Mouse (Mus musculus) limb, embryonic 10.5 days (tissue): Measurements from ENCODE around the gene Ndufa13. TPM values are rescaled to one million over a fixed set of nuclear protein-coding genes. Genes with fewer than 3 reads are reported as not detected.

Source experiments
- DNase-seq: peaks from one replicate; pipeline ENCODE4 v3.0.0-alpha.2; 2017; ENCODE audit warnings: low spot score
- H3K27ac ChIP-seq: fragments of 300-500 bp; sonication (generic); 2 replicates; pipeline ENCODE4 v1.5.1; 2016; ENCODE audit warnings: mild to moderate bottlenecking
- H3K27me3 ChIP-seq: fragments of 300-500 bp; sonication (generic); 2 replicates; pipeline ENCODE4 v1.6.1; 2016; ENCODE audit warnings: low read depth, mild to moderate bottlenecking; ENCODE audit not compliant: poor library complexity, severe bottlenecking
- H3K36me3 ChIP-seq: fragments of 300-500 bp; sonication (generic); 2 replicates; pipeline ENCODE4 v1.6.1; 2016; ENCODE audit warnings: mild to moderate bottlenecking, moderate library complexity
- H3K4me1 ChIP-seq: fragments of 300-500 bp; sonication (generic); 2 replicates; pipeline ENCODE4 v1.6.1; 2016
- H3K4me3 ChIP-seq: fragments of 300-500 bp; sonication (generic); 2 replicates; pipeline ENCODE4 v1.5.1; 2016; ENCODE audit warnings: mild to moderate bottlenecking, moderate library complexity
- H3K9me3 ChIP-seq: fragments of 300-500 bp; sonication (generic); replicated peaks from 2 replicates; pipeline ENCODE4 v1.6.1; 2016; ENCODE audit warnings: mild to moderate bottlenecking
- WGBS: fragments of 180-500 bp; shearing (Covaris S2); methylation state at CpG from one replicate; pipeline ENCODE4 v1.1.7; 2016; 5-methylcytosine and 5-hydroxymethylcytosine counted together
- polyA plus RNA-seq: library from polyadenylated mRNA; unstranded; fragments of >200 nt; fragmentation: Nextera tagmentation; extraction: Ambion mirVana; gene quantifications from 2 replicates; pipeline ENCODE4 v1.2.1, GENCODE M21; 2016

Gene Ndufa13
- polyA plus RNA-seq, 1 experiment from 2014 or later = 165 TPM

DNA sequence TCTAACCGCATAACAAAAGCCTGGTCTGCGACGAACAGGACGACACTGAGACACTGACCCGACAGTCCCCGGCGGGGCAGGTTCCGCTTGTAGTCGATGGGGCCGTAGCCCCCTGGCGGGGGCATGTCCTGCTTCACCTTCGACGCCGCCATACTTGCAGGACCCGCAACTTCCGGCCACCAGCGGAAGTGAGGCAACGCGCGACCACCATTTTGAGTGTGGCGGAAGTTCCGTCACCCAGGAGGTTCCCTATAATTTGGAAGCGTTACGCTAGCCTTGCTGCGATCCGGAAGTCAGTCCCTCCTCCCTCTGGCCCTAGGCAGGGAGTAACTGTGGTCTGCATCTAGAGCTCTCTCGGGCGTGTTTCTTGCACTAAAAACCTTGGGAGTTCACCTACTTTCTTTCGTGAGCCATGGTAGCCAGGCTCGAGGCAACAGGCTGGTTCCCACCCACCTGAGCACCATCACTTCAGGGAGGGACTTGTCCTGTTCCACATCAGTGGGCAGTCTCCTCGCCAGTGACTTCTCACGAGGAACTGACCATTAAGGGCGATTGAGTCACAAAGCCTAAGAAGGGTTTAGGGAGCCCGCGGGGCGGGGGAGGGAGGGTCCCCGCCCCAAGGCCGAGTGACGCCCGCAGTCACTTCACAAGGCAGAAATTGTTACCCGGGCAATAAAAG lies 735 bp downstream of the Ndufa13 start:
- H3K27me3 ChIP-seq = no peaks in the 10 kb centered on the region
- WGBS = 2% methylated on average over 41 of the region's 41 CpGs
- peak overlapping the region; percentile 95 for H3K27ac ChIP-seq
- H3K36me3 ChIP-seq = peaks cover 39% of the 10 kb centered on the region
- peak; percentile 100 for DNase-seq
- peaks cover 39% of the 10 kb centered on the region for H3K4me1 ChIP-seq
- H3K9me3 ChIP-seq = no peaks in the 10 kb centered on the region
- peak overlapping the region; percentile 79 for H3K4me3 ChIP-seq

DNA sequence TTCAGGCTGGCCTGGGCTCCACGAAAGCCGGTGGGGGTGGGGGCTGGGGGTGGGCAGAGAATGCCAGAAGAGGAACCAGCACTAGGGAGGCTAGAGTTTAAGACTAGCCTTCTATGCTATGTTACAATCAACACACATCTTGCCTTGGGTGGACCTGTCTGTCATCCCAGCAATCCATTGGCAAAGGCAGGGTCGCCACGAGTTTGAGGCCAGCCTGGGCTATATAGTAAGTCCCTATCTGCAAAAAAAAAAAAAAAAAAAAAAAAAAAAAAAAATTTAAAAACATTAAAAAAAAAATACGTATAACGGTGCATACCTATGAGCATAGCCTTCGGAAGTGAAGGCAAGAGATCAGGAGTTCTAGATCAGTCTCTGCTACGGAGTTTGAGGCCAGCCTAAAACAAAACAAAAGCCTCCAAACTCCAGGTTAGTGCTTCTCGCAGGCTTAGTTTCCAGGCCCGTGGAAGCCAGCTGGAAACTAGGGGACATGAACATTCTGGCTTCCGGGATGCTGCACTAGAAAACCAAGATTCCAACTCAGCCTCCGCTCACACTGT lies 1.4 kb downstream of the Ndufa13 start:
- H3K4me3 ChIP-seq = peak overlapping the region; percentile 79
- H3K4me1 ChIP-seq = peaks cover 36% of the 10 kb centered on the region
- H3K36me3 ChIP-seq = peaks cover 41% of the 10 kb centered on the region
- WGBS = 21% methylated on average over 12 of the region's 12 CpGs
- no peaks in the 10 kb centered on the region for H3K27me3 ChIP-seq
- H3K27ac ChIP-seq = peak overlapping the region; percentile 95
- DNase-seq = no peak
- no peaks in the 10 kb centered on the region for H3K9me3 ChIP-seq

DNA sequence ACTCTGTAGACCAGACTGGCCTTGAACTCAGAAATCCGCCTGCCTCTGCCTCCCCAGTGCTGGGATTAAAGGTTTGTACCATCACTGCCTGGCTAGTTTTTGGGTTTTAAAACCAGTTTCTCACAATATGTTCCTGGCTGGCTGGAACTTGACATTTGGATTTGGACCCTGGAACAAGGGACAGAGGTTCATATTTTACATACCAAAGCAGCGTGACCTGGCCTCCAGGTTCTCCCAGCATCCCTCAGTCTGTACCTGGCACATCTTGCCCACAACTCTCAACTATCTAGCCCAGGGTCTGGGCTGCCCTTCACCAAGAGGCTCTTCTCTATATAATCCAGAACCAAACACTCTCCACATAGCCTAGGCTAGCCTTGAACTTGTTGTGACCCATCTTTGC lies 2.5 kb downstream of the Ndufa13 start:
- WGBS = 91% methylated on average over 2 of the region's 2 CpGs
- Histone ChIP-seq H3K27ac (no peak overlapping the region), H3K27me3 (no peaks in the 10 kb centered on the region), H3K9me3 (no peaks in the 10 kb centered on the region), H3K36me3 (peaks cover 51% of the 10 kb centered on the region), H3K4me3 (peak overlapping the region; percentile 2; the same call in 1 of the 2 replicates), H3K4me1 (peaks cover 36% of the 10 kb centered on the region)
- no peak for DNase-seq

DNA sequence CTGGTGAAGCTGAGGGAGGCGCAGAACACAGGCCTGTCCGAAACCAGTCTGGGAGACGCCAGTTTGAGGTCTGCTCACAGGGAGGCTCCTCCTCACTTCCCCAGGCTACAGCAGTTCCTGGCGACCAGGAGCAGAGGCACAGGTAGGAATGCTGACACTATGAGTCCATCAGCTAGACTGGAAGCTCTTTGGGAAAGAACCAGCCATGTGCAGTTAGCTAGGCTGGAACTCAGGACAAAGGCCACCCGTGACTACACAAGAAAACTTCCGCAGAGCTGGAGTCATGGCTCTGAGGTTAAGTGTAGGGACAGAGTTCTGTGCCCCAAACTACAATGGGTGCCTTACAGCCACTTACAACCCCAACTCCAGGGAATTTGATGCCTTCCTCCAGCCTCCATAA lies 4.5 kb downstream of the Ndufa13 start:
- Histone ChIP-seq H3K4me3 (no peak overlapping the region), H3K9me3 (no peaks in the 10 kb centered on the region), H3K27ac (no peak overlapping the region), H3K27me3 (peaks cover 4% of the 10 kb centered on the region; the same call in 1 of the 2 replicates), H3K4me1 (peaks cover 27% of the 10 kb centered on the region), H3K36me3 (peaks cover 69% of the 10 kb centered on the region)
- no peak for DNase-seq
- WGBS = 87% methylated on average over 6 of the region's 6 CpGs

DNA sequence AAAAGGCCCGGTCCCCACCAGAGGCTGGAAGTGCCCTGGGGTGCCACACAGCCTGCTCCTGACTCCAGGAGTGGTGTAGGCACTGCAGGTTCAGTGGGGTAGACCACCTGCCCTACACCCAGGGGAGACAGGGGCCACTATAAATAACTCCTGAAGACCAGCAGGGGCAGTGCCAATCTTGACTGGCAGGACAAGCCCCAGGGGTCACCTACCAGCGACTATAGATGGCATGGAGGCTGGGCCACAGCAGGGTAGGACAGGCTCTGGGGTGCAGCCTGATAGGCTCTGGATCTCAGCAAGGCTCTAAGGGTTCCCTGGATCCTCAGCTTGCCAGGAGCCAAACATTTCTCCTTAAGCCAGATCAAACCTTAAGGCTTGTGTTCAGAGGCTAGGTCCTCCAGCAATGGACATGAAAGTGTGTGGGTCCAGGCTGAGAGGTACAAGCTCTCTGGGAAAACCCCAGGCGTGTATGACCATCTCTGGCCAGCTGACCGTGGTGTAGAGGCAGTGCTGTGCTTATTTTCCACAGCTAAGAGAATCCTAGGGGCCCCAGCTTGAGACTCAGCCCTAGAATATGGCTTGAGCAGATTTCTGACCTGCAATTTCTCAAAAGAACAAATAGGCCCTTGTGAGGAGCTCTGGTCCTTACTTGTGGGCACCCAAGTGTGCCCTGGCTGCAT lies 6.4 kb downstream of the Ndufa13 start:
- Histone ChIP-seq H3K9me3 (no peaks in the 10 kb centered on the region), H3K4me3 (no peak overlapping the region), H3K4me1 (peaks cover 14% of the 10 kb centered on the region), H3K27me3 (peaks cover 24% of the 10 kb centered on the region), H3K27ac (no peak overlapping the region), H3K36me3 (peaks cover 79% of the 10 kb centered on the region)
- WGBS = 79% methylated on average over 4 of the region's 4 CpGs
- no peak for DNase-seq

DNA sequence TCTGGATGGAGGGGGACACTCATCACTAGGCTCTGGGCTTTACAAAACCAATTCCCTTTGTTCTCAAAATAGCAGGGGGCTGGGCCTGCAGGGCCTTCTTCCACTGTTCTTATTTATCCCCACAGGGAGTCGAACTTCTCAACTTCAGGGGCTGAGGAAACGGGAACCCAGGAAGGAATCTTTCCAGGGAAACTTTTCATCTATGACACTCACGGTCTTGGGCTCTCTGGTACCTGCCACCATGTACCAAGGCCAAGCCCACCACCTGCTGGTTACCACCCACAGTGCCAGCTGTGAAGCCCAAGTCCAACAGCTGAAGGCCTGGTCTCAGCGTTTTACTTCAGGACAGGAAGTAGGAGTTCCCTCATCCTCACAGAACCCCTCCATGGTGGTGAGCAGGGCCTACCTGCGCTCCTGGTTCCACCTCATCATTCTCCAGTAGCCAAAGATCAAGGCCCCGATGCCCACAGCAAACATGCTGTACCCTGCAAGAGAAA lies 7.5 kb downstream of the Ndufa13 start:
- peaks cover 4% of the 10 kb centered on the region for H3K4me1 ChIP-seq
- 72% methylated on average over 6 of the region's 6 CpGs for WGBS
- H3K9me3 ChIP-seq = no peaks in the 10 kb centered on the region
- H3K4me3 ChIP-seq = no peak overlapping the region
- no peak overlapping the region for H3K27ac ChIP-seq
- H3K36me3 ChIP-seq = peaks cover 79% of the 10 kb centered on the region
- H3K27me3 ChIP-seq = peaks cover 34% of the 10 kb centered on the region
- no peak for DNase-seq

DNA sequence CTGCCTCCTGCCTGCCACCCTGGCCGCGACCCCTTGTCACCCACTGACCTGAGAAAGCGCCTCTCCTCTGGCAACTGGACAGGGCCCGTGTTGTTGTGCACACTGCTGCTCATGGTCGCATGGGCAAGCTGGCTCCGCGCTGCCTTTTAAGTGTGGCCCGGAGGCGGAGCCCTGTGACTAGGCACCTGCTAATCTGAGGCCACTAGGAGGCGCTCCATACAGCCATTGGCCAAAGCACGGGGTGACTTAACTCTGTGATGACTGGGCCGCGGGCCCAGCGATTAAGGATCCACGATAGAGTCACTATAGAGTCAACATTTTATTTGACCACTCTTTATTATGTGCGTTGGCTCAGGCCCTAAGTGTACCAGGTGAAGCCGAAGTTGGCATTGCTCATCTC lies 8.5 kb downstream of the Ndufa13 start:
- WGBS = 47% methylated on average over 17 of the region's 17 CpGs
- peaks cover 71% of the 10 kb centered on the region for H3K36me3 ChIP-seq
- DNase-seq = peak; percentile 66

DNA sequence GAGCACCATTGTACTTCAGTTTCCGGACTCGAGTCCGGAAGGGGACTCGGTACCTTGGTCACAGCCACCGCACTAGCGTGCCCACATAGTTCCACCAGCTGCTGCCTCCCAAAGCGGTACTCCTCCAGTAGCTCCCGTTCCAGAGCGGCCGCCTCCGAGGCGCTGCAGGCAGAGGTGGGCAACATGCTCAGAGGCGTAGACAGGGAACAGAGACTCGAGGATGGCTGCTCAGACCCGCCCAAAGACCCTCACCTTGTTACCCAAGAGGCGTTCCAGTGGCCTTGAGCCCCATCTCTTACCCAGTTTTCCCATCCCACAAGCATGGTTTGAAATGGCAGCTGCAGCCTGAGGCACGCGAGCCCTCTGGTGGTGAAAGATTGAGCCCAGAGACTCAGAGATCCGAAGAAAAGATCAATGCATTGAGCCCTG lies 11.5 kb downstream of the Ndufa13 start:
- peak; percentile 67 for DNase-seq
- peaks cover 43% of the 10 kb centered on the region for H3K36me3 ChIP-seq
- no peak overlapping the region for H3K4me3 ChIP-seq
- H3K4me1 ChIP-seq = peaks cover 37% of the 10 kb centered on the region
- H3K27ac ChIP-seq = no peak overlapping the region
- WGBS = 43% methylated on average over 19 of the region's 19 CpGs
- H3K27me3 ChIP-seq = peaks cover 75% of the 10 kb centered on the region
- no peaks in the 10 kb centered on the region for H3K9me3 ChIP-seq

More for the DNA sequence above, 8.5 kb downstream of the Ndufa13 start:
- H3K27me3 ChIP-seq = peaks cover 44% of the 10 kb centered on the region
- no peaks in the 10 kb centered on the region for H3K9me3 ChIP-seq
- H3K27ac ChIP-seq = no peak overlapping the region
- peaks cover 11% of the 10 kb centered on the region for H3K4me1 ChIP-seq
- H3K4me3 ChIP-seq = no peak overlapping the region

DNA sequence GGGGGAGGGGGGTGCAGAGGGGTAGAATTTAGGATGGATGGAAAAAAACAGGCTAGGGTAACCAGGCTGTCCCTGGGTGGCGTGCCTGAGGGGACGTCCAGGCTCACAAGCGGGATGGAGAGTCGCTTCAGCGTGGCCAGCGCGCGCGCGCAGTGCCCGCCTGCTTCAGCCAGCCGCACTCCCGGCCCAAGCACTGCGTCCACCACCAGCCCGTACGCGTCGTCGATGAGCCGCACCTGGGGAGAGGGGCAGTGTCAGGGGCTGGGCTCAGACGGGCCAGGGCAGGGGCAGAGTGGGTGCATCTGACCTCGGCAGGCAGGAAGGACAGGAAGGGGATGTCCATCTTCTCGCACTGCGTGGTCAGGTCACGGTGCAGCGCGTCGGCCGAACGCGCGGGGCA lies 13.5 kb downstream of the Ndufa13 start:
- DNase-seq = peak; percentile 54
- Histone ChIP-seq H3K4me3 (peak overlapping the region; percentile 34), H3K9me3 (no peaks in the 10 kb centered on the region), H3K27ac (no peak overlapping the region), H3K4me1 (peaks cover 39% of the 10 kb centered on the region), H3K36me3 (peaks cover 25% of the 10 kb centered on the region), H3K27me3 (peaks cover 94% of the 10 kb centered on the region)
- WGBS = 6% methylated on average over 32 of the region's 32 CpGs

DNA sequence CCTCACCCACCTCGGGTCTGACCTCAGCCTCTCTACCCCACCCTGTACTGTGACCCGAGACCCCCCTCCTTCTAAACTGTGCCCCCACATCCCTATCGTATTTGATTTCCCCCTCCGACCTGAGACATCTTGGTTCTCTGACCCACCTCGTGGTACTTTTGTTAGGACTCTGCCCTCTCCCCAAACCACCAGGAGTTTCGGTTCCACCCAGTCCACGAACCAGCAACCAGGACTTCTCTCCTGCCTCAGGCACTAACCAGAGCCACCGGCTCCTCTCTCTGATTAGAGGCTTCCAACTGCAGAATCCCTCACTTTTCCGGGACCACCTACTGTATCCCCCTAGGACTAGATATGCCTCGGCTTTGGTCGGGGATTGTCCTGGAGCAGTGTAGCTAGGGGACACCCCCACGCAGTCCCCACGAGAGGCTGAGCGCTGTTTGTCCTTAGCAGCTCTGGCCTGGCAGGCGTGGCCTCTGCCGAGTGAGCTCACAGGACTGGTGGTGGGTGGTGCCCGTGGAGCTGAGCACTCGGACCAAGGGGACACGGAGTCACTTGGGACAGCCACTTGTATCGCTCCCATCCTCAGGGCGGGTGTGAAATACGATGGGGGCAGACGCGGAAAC lies 14.0 kb downstream of the Ndufa13 start:
- WGBS = 10% methylated on average over 24 of the region's 24 CpGs
- Histone ChIP-seq H3K36me3 (peaks cover 20% of the 10 kb centered on the region), H3K27me3 (peaks cover 99% of the 10 kb centered on the region), H3K4me3 (peak overlapping the region; percentile 34), H3K27ac (no peak overlapping the region), H3K4me1 (peaks cover 35% of the 10 kb centered on the region), H3K9me3 (no peaks in the 10 kb centered on the region)
- peak; percentile 55 for DNase-seq

DNA sequence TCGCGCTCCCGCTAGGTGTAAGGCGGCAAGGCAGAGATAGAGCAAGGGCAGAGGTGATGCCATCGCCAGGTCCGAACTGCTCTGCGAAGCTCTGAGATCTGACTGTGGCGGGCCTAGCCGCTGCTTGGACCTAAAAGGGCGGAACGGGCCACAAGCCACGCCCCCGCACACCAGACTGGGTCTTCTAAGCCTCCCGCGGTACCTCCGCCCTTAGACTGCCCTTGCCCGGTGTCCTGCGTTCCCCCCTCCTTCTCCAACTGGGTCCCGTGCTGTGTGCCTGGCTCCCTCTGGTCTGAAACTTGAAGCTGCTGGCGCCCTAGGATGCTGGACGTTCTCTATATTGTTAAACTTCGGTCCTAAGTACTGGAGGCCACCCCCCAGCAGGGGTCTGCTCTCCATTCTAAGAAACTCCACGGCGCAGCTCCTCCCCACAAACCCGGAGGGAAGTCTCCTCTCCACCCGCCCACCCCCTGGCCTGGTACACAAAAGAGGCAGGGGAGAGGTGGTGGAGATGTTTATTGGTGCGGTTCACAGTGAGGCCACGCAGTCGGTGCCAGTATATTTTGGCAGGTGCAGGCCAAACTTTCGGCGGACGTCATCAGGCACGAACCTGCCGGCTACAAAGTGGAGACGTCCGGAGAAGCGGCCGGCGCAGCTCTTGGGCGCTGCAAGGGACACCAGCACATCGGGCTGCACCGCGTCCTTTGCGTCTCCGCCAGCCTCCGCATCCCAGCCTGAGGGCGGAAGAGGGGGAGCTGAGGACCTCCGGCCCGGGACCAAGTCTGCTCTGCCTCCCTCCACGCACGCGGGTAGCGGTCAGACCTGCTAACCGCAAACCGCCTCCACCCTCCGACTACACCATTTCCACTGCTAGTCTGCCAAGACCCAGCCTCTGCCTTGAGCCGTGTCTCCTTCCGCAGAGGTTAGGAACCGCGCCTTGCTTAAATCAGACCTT lies 14.8 kb downstream of the Ndufa13 start, which contains the start of gene Cilp2:
TSS of gene Cilp2 (minus strand) at position 399 of the 955 bp plus-strand sequence.
- peaks cover 41% of the 10 kb centered on the region for H3K4me1 ChIP-seq
- no peaks in the 10 kb centered on the region for H3K9me3 ChIP-seq
- H3K27ac ChIP-seq = no peak within 1 kb of the TSS
- H3K4me3 ChIP-seq = peak within 1 kb of the TSS; percentile 34
- DNase-seq = peak; percentile 63
- 3% methylated on average over 60 of the region's 60 CpGs for WGBS
- H3K27me3 ChIP-seq = peaks cover 100% of the 10 kb centered on the region
- H3K36me3 ChIP-seq = peaks cover 12% of the 10 kb centered on the region

DNA sequence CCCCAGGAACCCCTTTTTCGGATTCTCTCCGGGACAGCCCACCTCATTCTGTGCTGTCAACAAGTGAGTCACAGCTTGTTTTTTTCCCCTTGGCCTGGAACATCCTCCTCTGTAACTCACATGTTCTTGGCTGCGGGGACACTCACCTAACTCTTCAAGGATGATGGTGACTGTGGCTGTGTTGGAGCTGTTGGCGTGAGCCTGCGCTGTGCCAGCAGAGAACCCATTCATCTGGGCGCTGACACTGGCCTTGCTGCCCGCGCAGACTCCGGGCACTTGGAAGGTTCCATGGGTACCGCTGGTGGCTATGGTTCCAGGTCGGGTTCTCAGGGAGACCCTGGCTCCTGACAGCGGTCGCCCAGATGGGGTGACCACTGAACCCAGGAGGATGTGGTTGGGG lies 18.2 kb downstream of the Ndufa13 start:
- Histone ChIP-seq H3K4me3 (no peak overlapping the region), H3K9me3 (no peaks in the 10 kb centered on the region), H3K27ac (no peak overlapping the region), H3K27me3 (peaks cover 100% of the 10 kb centered on the region), H3K4me1 (peaks cover 55% of the 10 kb centered on the region), H3K36me3 (no peaks in the 10 kb centered on the region)
- DNase-seq = no peak
- 58% methylated on average over 13 of the region's 13 CpGs for WGBS
